Mouse (Mus musculus) kidney, postnatal 25 days (tissue): ENCODE measurements around the gene Mpz.

Experiments used
- DNase-seq, 2 experiments: peaks; one replicate each; pipeline ENCODE4 v3.0.0; 2021; ENCODE audit warnings: mixed read lengths in 2 of 2

Mpz gene

DNA sequence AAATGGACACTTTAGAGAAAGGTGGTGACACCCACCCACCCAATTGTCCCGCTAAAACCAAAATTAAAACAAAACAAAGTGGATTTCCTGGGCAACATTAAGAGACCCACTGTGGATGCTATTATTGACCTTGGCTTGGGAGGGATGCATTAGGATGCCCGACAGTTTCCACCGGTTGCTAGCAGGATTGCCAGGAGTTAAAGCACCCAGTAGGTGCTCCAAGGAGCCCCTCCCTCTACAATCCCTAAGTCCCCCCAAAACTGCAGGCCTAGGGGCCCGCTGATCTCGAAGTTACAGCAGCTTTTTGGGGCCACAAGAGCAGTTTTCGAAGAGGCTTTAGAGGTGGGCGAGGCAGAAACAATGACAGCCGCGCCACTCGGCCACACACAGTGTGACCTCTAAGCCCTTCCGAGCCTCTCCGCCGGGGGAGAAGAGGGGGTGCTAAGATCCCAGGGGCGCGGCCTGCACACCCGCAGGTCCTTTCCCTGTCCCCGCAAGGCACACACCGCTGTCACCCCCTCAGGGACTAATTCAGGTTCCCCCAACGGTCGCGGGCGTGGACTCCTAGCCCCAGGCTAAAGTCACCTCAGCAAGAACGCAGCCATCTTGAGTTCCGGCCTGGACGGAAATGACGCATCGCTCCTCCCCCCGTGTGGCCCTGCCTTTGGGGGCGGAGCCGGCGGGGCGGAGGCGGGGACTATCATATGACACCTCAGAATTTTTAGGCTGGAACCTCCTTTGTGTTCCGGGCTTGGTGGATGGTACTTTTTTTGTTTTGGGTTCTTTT lies at the start of gene Mpz, which contains the start of gene Sdhc:
TSS of gene Mpz (plus strand) at position 738 of the 787 bp plus-strand sequence.
TSS of gene Sdhc (minus strand) at position 630 of the 787 bp plus-strand sequence.
- DNase-seq: peak; percentile 96 to 97

DNA sequence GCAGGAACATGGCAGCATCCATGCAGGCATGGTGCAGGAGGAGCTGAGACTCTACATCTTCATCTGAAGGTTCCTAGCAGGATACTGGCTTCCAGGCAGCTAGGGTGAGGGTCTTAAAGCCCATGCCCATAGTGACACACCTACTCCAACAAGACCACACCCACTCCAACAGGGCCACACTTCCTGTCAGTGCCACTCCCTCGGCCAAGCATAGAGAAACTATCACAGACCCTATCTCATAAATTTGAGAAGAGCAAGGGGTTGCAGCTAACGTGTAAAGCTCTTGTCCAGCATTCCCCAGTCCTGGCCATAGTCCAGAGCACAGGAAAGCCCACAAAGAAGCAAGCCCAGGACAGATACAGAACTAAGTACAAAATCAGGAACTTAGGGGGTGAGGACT lies 49.5 kb upstream of the Mpz start:
- DNase-seq: no peak

DNA sequence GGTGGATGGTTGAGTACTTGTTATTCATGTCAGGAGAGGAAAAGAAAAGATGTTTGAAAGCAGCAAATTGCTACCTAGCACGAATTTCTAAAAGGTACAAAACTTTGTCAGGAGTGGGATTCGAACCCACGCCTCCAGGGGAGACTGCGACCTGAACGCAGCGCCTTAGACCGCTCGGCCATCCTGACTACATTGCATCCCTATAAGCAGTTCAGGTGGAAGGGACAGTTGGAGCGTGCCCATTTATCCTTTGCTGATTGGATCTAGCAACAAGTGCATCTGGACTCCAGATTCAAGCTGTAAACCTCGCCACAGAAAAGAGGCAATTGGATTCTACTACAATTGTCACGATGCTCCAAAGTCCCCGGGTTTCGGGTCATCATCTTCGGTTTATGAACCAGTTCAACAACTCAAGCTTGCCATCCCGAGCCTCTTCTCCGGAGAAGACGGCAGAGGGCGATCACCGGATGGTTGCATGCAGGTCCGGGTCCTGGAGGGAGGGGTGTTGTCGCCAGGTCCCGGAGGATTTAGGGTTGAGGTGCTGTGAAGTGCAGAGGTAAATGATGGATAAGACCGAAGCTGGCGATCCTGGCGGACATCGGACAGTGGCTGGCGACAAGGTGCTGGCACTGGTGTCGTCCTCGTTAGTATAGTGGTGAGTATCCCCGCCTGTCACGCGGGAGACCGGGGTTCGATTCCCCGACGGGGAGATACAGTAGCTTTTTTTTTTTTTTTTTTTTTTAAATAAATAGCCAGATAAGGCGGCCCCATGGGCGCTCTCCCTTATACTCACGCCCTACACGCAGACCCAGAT lies 48.6 kb upstream of the Mpz start:
- DNase-seq: peak; percentile 86 to 87

DNA sequence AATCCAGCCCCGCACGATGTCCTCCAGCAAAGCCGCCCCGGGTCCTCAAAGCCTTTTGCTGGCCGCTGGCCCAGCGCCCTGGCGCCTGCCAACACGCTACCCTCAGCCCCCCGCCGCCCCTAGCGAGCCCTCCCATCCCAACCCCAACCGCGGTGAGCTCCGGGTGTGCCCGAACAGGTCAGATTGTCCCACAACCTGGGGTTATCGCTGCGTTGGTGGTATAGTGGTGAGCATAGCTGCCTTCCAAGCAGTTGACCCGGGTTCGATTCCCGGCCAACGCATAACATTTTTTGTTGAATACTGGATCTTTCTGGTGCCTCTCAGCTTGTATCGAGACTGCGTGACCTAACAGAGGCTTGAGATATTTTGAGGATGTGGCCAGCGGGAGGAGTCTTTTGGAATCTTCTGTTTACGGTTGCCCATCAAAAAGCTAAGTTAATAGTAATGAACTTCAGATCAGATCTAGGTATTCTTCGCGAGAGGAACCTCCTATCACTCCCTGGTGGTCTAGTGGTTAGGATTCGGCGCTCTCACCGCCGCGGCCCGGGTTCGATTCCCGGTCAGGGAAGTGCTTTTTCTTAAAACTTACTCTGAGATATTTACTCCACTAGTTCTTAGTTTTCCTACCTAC lies 47.8 kb upstream of the Mpz start:
- peak; percentile 81 to 91 for DNase-seq

DNA sequence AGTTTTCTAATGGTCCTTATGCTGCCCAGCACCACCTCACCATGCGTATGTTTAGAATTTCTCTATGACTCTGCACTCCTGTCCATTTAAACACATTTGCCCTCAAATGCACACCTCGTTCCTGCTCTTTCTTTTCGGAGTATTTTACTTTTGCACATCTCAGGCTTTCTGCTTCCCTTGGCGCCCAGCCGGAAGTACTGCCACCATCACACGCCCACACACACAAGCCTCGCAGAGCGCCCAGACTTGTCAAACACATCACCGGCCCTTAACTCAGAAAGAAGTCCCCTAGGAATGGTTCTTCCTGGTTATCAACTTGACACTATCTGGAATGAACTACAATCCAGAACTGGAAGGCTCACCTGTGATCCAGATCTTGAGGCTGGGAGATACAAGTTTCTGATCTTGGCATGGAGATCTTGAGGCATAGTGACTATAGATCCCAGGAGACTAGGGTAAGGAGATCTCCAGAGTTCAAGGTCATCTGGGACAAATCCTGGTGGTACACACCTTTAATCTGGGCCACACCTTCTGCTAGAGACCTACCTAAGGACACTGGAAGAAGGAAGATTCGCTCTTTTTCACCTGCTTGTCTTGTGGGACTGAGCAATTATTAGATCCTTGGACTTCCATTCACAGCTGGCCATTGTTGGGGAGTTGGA lies 47.2 kb upstream of the Mpz start:
- DNase-seq: peak in 1 of 2 experiments; percentile 49

DNA sequence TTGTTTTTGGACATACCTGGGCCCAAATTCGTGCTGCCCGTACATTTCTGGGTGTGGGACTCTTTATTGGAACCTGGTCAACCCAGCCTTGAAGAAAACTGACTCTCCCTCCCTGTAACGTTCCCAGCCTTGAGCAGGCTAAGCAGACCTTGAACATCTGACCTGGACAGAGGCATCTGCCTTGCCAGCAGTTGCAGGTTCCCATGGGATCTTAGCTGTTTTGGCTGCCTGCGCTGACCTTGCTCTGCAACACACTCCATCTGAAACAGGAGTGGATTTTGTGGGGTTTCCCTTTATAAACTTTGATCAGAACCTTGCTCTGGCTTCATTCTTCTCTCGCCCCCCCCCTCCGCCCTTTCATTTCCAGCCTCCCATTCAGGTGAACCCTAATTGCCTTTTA lies 45.3 kb upstream of the Mpz start:
- no peak for DNase-seq

DNA sequence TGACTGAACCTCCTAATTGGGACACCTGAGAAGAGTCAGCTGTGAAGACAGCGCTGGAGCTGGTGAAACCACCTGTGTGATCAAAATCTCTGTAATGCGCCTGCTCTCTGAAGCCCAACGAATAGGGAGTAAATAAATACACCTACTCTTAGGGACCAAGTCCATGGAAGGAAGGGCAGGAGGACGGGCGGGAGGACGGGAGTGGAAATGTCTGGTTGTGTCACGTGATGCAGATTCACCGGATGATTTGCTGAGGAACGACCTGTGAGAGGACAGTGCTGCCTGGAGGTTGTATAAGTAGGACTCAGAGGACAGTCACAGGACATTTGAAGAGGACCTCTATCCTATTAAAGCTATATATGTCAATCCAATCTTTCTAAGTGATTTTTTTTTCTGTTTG lies 40.9 kb upstream of the Mpz start:
- peak in 1 of 2 experiments; percentile 69 for DNase-seq

DNA sequence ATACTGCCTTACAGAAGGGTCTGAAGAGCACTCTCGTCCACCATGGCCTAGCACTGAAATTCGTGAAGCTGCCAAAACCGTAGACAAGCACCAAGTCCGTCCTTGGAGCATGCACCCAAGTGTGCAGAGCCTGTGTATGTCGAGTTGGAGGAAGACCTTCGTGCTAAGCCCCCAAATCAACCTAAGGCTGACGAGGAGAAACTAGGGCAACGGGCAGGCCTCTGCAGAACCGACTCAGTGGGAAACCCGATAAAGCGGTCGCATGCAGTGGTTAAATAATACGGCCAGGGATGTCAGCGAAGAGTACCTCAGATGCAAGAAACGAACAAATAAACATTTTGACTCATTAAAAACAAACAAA lies 39.9 kb upstream of the Mpz start:
- peak; percentile 14 to 37 for DNase-seq

DNA sequence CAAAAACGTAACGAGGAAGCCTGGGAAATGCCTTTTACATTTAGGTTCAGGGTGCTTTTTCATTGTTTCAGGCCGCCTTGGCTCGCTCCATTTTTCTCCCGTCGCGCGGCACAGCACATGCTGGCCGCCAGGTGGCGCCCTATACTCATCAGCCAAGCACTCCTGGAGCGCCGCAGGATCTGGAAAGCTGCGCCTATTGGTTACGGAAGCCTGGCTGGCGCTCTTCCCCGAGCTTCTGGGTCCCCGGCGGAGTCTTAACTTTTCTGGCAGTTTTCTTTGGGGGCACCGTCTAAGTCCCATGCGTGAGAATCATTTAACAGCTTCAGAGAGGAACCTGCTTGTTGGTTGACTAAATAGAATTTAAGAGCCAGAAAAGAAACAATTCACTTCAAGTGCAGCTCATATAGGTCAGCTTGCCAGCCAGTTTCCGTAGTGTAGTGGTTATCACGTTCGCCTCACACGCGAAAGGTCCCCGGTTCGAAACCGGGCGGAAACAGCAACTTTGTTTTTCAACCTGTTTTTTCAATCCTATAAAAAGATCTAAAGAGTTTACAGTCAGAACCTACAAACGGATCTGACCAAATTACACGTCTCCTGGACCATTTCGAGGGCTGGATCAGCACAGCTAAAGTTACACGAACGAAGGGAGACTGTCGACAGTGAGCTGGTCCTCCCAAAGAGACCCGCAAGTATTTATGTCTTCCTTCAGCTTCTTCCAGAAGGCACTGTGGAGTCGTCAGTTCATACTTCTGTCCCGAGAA lies 39.3 kb upstream of the Mpz start:
- DNase-seq: peak; percentile 93 to 95

DNA sequence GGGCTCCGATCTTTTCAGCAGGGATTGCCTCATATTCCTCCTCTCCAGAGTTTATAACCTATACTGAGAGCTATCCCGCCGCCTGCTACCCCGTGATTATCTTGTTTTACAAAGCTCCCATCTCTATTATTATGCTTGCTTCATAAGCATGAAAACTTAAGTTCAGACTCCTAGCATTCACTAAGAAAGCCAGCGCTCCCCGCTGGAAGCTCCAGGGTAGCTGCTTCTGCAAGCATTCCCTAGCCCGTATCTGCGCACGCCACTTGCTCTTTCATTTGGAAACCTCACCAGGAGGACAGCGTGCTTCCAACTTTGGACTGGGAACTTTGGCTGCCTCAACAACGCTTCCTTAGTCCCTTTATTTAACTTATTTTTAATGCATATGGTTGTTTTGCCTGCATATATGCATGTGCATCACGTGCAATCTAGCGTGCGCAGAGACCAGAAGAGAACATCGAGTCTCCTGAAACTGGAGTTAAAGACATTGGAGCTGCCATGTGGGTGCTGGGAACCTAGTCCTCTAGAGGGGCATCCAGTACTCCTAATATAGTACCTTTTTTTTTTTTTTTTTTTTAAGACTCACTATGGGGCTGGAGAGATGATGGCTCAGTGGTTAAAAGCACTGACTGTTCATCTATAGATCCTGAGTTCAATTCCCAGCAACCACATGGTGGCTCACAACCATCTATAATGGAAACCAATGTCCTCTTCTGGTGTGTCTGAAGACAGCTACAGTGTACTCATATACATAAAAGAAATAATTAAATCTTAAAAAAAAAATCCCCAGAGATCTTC lies 38.5 kb upstream of the Mpz start:
- DNase-seq: peak; percentile 70 to 76

DNA sequence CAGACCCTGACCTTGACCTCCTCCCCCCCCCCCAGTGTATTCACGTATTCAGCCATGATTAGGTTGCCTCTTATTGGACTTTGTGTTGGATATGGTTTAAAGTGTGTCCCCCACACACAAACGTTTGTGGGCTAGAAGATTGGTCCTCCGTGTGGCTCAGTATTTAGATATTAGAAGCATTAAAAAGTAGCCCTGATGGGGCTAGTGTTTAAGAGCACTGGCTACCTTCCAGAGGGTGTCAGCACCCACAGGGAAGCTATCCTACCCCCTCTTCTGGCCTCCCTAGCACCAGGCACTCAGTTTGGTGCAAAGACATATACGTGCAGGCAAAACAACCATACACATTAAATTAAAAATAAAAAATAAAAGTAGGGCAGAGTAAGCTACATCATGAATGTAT lies 37.5 kb upstream of the Mpz start:
- no peak for DNase-seq

DNA sequence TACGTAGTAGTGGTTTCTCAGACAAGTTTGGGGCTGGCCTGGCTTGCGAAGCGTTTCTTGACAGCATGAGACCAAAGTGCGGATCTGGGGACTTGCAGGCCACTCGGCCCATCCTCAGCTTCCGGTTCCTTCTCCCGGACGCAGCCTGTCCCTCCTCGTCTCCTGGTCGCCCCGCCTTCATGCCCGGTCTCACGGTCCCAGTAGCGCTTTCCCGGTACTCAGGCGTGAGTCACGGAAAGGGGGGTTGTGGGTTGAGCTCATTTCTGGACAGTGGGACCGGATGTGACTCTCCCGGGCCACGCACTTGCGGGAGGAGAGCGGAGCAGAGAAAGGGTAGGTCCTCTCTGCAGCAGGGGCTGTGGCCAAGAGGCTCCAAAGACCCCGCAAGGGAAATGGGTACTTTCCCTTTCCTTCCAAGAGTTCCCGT lies 36.6 kb upstream of the Mpz start, which contains the start of gene Cfap126:
TSS of gene Cfap126 (plus strand) at position 46 of the 427 bp plus-strand sequence.
- peak; percentile 86 to 95 for DNase-seq

DNA sequence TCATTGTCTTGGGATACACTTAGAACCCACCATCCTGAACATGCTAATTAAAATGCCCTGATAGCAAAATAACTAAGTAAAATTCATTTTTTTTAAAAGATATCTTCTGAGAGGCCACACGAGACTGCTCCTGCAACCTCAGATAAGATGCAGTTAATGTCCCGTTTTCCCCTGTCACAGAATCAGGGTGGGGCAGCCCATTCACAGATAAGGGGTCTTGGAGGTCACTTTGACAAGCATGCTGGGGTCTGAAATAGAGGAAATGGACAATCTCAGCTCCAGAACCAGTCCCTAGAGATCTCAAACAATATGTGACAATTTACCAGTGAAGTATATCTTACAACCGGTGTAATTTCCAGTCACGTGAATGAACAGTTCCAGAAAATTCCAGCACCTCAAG lies 34.2 kb upstream of the Mpz start:
- no peak for DNase-seq

DNA sequence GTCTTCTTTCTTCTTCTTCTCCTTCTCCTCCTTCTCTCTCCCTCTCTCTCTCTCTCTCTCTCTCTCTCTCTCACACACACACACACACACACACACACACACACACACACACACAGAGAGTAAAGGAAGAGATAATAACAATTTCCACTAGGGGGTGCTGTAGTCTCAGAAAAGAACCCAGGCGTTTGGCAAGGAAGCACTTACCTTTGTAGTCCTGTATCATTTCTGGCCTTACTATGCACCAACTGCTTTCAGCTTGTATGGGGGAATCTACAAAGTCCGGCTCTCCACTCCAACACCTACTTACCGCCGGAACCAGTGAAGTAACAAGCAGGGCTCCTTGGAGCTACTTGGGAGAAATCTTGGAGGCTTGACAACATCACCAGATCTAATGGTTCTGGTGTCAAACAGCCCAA lies 32.2 kb upstream of the Mpz start:
- DNase-seq: peak in 1 of 2 experiments; percentile 58

DNA sequence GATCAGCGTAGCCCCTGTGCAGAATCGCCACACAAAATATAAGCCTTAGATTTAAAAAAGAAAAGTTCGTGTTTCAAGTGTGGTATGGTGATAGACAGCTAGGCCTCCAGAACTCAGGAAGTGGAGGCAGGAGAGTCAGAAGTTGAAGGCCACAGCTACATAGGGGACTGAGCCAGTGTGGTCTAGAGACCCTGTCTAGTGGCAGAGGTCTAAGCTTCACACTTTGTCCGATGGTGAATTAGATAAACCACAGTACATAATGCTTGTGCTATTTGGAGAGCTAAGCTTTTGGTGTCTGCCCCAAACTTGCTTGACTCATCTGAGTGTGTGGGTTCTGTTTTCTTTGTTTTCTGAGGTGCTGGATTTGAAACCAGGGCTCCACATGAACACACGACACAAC lies 31.5 kb upstream of the Mpz start:
- DNase-seq: no peak

DNA sequence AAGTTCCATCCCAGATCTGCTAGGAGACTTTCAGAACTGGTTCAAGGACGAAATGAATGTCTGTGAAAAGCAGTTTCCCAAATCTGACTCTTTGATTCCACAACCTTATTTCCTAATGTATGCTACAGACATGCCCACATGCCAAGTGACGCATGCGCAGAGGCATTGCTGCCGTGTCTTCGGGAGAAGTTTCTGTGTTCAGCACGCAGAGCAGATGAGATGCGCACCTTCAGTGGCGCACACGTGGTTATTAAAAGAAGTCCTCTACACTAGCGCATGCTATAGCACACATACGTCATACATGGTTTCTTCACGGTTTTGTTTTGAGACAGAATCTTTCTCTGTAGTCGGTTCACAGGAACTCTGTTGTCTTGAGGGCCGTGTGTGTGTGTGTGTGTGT lies 31.1 kb upstream of the Mpz start:
- no peak for DNase-seq

DNA sequence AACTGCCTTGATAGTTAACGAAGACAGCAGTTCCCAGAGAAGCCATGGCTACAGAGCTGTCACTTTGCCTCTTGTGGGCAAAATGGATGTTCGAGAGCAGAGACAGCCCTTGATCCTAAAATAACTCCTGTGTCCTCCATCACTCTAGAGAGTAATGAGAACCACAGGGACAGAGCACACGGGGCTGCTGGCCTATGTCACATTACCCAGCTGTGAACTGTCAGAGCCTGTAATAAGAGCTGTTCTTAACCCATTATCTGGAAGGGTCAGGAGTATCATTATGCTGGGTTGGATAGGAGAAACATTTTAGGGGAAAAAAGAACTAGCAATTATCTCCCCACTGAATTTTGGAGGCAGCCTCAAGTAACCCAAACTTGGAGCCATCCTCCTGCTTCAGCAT lies 29.6 kb upstream of the Mpz start:
- no peak for DNase-seq

DNA sequence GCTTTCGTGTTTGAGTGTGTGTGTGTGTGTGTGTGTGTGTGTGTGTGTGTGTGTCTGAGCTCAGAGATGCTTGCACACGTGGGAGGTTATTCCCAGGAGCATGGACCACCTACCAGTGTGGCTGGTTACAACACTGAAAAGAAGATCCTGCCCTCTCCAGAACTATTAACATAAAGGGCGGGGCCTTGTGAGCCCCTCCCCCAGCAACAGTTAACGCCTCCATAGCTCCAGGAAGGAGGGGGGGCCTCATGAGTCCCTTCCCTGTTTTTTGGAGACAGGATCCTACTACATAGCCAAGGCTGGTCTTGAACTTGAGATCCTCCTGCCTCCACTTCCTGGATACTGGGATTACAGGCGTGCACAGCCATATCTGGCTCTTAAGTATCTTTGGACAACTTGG lies 28.7 kb upstream of the Mpz start:
- DNase-seq: no peak

DNA sequence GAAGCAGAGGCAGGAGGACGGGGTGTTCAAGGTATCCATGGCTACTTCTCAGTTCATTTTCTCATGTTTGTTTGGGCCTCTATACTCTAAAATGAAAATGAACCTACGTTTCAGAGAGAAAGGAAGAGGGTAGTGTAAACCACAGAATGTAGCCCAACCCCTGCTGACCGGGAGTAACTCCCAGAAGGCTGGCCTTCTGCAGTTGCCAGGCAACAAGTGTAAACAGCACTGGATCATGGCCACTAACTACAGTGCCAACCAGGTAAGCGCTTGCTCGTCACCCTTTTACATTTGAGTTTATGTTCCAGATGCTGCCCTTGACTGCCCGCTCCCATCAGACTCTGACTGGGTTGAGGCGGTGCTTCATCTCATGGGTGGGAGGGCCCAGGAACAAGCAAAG lies 27.6 kb upstream of the Mpz start:
- peak; percentile 55 to 81 for DNase-seq

DNA sequence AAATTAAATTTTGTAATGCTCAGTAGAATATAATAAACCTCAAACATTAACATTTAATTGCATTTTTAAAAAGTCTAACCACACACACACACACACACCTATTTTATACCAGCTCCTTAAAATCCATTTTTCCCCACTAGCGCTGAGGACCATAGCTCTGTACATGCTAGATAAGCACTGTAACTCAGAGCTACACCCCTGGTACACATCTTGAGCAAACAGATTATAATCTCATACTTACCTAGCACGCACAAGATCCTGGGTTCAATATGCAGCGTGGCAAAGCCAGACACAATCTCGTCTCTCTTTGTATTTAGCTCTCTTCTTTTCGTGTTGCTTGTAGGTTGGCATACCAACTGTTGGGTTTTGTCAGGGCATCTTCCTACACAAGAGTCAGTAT lies 26.1 kb upstream of the Mpz start:
- no peak for DNase-seq

DNA sequence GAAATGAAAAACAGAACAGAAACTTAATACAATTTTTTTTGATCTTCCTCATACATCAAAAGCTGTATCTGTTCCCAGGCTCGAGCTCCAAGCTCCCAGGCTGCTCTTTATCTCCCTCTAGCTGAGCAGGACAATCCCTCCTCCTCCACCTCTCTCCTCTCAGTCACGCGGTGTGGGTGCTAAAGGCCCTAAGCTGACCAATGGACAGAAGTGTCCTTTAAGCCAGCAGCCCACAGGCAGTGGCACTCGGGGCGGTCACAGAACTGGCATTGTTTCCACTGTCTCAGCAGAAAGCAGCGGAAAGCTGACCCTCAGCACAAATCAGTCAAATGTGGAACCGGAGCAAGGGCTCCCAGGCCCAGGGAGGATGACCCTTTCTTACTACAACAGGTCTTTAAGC lies 21.3 kb upstream of the Mpz start:
- DNase-seq: peak; percentile 82 to 95
